Mouse (Mus musculus): ENCODE results near the gene Ubl4b. TPM values are rescaled to one million over a fixed set of nuclear protein-coding genes. Genes with fewer than 3 reads are reported as not detected.
A peak's percentile ranks its signal among the peaks of the same experiment; 100 is the strongest.

Ubl4b gene
- polyA plus RNA-seq, 1 experiment from 2014 or later, result not detected

DNA sequence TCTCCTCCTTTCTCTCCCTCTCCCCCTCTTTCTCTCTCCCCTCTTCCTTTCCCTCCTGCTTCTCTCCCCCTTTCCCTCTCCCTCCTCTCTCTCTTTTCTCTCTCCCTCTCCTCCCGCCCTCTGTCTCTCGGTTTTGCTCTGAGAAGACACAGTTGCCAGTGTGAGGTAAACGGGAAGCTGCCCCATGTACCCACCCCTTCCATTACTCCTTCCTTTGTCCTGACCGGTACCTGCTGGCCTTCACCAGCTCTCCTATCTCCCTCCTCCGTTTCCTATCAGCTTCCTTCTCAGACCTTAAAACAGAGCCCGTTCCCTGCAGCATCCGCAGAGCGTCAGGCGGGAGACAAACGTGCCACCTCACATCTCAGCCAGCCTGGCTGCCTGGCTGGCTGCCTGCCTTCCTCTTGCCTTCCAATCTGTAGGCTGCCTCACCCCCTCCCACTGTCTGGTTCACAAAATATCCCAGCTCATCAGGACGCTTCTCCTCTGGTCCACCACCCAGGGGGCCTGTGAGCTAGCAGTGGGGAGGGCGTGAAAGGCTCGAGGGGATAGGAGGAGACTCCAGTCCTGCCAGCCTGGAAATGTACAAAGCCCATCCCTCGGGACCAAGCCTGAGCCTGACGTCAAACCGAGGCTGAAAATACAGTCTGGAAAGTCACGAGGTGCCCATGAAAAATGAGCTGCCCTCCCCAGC is 17.9 kb downstream of the Ubl4b start:
- Histone ChIP-seq H3K4me1 (peaks cover 10% of the 10 kb centered on the region), H3K4me2 (peak overlapping the region; percentile 45), H3K27me3 (peaks cover 92% of the 10 kb centered on the region), H3K4me3 (replicated peaks) (peak overlapping the region; percentile 13), H3K36me3 (no peaks in the 10 kb centered on the region), H3K9me3 (replicated peaks) (no peaks in the 10 kb centered on the region; the same call in 1 of the 2 replicates), H3K27ac (no peak overlapping the region), H3K9ac (no peak overlapping the region)
- 4% methylated on average over 17 of the region's 17 CpGs for WGBS
- ATAC-seq (replicated peaks; ENCODE audit: low FRiP score), result no peak

DNA sequence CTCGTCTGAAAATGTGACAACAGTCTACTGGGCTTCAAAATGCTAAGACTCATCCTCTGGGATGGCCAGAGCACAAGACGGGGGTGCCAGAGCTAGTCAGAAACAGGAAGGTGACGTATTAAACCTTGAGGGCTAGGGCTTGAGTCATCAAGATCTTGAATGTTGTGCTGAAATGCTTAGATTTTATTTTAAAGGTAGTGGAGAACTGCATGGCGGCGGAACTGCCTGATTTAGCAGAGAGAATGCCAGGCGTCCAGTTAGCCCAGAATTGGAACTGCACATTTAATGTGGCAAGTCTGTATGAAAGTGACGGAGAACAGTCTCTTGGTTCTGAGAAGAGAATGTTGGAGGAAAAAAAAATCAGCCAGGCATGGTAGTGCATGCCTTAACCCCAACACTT is 19.9 kb downstream of the Ubl4b start:
- Histone ChIP-seq H3K4me1 (peaks cover 10% of the 10 kb centered on the region), H3K9ac (no peak overlapping the region), H3K27me3 (peaks cover 90% of the 10 kb centered on the region), H3K4me2 (no peak overlapping the region), H3K36me3 (no peaks in the 10 kb centered on the region), H3K4me3 (replicated peaks) (no peak overlapping the region), H3K27ac (no peak overlapping the region), H3K9me3 (replicated peaks) (no peaks in the 10 kb centered on the region; the same call in 1 of the 2 replicates)
- 85% methylated on average over 7 of the region's 7 CpGs for WGBS
- no peak for ATAC-seq (replicated peaks; ENCODE audit: low FRiP score)

DNA sequence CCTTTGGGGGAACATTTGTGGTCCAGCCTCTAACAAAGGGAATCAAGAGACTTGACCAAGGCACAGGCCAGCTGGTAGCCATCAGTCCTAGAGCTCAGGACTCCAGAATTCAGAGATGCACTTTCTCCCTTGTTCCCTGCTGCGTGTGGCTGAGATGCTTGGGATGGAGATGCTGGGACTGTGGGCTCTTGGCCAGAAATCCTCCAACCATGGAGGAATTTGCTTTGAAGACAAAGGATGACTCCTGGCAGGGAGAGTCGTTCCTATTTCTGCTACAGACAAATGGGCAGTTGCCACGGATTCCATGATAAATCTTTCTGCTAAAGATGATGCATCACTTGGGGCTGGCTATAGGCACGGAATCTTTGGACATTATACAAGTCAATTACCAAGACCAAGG is 21.3 kb downstream of the Ubl4b start:
- Histone ChIP-seq H3K4me2 (no peak overlapping the region), H3K36me3 (no peaks in the 10 kb centered on the region), H3K27me3 (peaks cover 87% of the 10 kb centered on the region), H3K4me3 (replicated peaks) (no peak overlapping the region), H3K9ac (no peak overlapping the region), H3K9me3 (replicated peaks) (no peaks in the 10 kb centered on the region; the same call in 1 of the 2 replicates), H3K4me1 (peaks cover 10% of the 10 kb centered on the region), H3K27ac (no peak overlapping the region)
- 56% methylated on average over 4 of the region's 4 CpGs for WGBS
- ATAC-seq (replicated peaks; ENCODE audit: low FRiP score), result no peak

DNA sequence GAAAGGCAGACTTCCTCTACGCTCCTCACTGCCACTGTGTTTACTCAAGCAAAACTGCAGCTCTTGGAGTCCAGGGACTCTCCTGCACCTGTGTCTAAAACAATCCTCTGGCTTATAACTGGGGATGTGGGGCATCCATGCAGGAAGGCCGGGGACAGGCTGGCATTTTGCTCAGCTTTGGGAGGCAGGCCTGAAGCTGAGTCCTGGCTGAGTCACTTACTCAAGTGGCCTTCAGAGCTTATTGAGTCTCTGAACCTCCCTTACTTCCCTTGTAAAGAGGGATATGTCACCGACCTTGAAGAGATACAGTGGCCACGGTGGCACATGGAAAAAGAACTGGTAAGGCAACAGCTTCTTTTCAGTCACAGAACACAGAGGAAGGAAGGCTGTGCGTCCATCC is 24.3 kb downstream of the Ubl4b start:
- H3K9ac ChIP-seq, result no peak overlapping the region
- H3K9me3 ChIP-seq (replicated peaks), result no peaks in the 10 kb centered on the region
- ATAC-seq (replicated peaks; ENCODE audit: low FRiP score), result no peak
- no peaks in the 10 kb centered on the region for H3K4me1 ChIP-seq
- no peak overlapping the region for H3K27ac ChIP-seq
- no peaks in the 10 kb centered on the region for H3K36me3 ChIP-seq
- no peak overlapping the region for H3K4me3 ChIP-seq (replicated peaks)
- H3K27me3 ChIP-seq, result peaks cover 78% of the 10 kb centered on the region
- WGBS, result 72% methylated on average over 5 of the region's 5 CpGs
- H3K4me2 ChIP-seq, result no peak overlapping the region

DNA sequence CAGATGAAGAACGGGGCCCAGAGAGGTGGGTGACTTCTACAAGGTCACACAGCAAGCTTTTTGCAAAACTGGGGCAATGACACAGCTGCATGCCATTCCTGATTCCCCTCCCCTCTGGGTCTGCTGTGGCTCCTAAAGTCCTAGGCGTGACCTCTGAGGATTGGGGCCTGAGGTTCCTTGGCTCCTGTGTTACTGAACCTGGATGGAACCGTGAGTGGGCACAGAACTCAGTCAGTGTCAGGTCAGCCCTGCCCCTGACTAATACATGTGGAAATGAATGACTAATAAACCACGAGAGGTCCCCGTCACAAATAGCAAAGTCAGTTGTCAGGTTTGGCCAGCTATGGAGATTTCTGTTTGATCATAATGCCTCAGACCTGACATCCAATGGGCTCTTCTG is 25.7 kb downstream of the Ubl4b start:
- H3K4me1 ChIP-seq, result no peaks in the 10 kb centered on the region

DNA sequence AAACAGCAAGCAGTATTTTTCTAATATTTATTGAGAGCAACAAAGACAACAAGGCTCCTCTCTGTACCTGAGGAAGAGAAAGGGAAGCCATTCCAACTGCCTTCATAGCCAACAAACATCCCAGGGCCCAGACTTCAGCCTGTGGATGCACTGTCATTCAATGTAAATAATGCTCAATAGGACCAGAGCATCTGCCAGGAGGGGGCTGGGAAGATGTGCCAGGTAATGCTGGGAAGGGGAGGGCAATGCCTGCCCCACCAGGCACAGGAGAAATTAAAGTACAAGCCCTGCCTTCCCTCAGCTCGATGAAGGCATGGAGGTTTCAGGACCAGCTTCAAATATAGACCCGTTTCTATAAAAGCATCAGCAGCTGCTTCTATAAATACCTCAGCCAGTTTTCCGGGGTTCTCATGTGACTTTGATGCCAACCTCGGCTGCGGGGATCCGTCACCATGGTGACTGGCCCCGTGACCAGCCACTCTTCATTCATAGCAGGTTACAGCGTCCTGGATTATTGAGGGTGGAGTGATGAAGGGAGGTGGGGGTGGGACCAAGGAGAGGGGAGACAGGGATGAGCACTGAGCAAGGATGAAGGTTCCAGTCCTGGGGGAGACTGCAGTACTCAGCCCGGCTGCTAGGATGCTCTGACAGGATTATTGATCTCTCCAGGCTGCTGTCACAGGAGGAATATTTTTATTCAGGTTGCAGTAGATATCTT is 26.3 kb downstream of the Ubl4b start:
- Histone ChIP-seq H3K9me3 (replicated peaks) (no peaks in the 10 kb centered on the region), H3K27ac (no peak overlapping the region), H3K4me3 (replicated peaks) (no peak overlapping the region), H3K4me1 (no peaks in the 10 kb centered on the region), H3K36me3 (no peaks in the 10 kb centered on the region), H3K9ac (no peak overlapping the region), H3K27me3 (peaks cover 75% of the 10 kb centered on the region), H3K4me2 (no peak overlapping the region)
- 34% methylated on average over 9 of the region's 9 CpGs for WGBS
- no peak for ATAC-seq (replicated peaks; ENCODE audit: low FRiP score)

More for the DNA sequence above, 25.7 kb downstream of the Ubl4b start:
- no peak overlapping the region for H3K4me3 ChIP-seq (replicated peaks)
- no peak overlapping the region for H3K4me2 ChIP-seq
- ATAC-seq (replicated peaks; ENCODE audit: low FRiP score), result no peak
- H3K9me3 ChIP-seq (replicated peaks), result no peaks in the 10 kb centered on the region
- no peaks in the 10 kb centered on the region for H3K36me3 ChIP-seq
- H3K27me3 ChIP-seq, result peaks cover 78% of the 10 kb centered on the region
- 79% methylated on average over 5 of the region's 5 CpGs for WGBS
- H3K9ac ChIP-seq, result no peak overlapping the region
- no peak overlapping the region for H3K27ac ChIP-seq

DNA sequence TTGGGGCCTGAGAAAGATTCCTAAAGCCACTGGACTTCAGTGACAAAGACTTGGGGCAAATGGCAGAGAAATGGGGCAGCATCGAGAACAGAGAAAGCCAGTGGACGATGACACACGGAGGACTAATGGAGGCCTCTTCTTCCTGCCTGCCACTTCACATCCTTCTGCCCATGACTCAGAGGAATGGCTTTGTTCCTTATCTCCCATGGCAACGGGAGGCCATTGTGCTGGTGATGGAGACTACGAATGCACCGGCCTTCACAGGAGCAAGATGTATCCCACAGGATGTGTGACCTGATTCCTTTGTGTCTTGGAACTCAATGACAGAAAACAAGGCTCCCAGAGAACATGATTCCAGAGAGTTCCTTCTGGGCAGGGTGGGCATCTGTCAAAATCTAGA is 30.3 kb downstream of the Ubl4b start:
- Histone ChIP-seq H3K4me2 (no peak overlapping the region), H3K27me3 (peaks cover 84% of the 10 kb centered on the region), H3K27ac (no peak overlapping the region), H3K9me3 (replicated peaks) (no peaks in the 10 kb centered on the region), H3K9ac (no peak overlapping the region), H3K4me3 (replicated peaks) (no peak overlapping the region), H3K4me1 (no peaks in the 10 kb centered on the region), H3K36me3 (no peaks in the 10 kb centered on the region)
- ATAC-seq (replicated peaks; ENCODE audit: low FRiP score), result no peak
- 75% methylated on average over 6 of the region's 6 CpGs for WGBS

DNA sequence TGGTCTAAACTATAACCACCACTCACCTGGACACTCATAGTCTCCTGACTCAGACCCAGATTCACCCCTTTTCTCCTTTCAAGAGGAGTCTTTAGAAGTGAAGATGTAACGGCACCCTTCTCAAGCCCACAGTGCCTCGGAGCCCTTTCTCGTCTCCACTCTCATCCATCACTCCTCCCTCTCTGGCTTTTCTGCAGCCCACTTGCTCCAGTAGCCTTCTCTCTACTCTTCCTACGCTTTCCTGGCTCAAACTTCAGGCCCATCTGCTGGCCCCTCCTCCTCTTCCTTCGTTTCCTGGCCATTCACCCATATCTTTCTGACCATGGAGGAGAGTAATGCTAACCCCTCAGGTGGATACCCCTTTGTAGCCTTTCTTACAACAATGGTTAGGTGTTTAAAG is 33.9 kb downstream of the Ubl4b start:
- H3K9me3 ChIP-seq (replicated peaks), result no peaks in the 10 kb centered on the region
- H3K4me1 ChIP-seq, result peaks cover 19% of the 10 kb centered on the region
- H3K27me3 ChIP-seq, result peaks cover 90% of the 10 kb centered on the region
- H3K4me2 ChIP-seq, result no peak overlapping the region
- no peak overlapping the region for H3K4me3 ChIP-seq (replicated peaks)
- H3K36me3 ChIP-seq, result no peaks in the 10 kb centered on the region
- 71% methylated on average over 5 of the region's 5 CpGs for WGBS
- ATAC-seq (replicated peaks; ENCODE audit: low FRiP score), result no peak
- H3K27ac ChIP-seq, result no peak overlapping the region
- no peak overlapping the region for H3K9ac ChIP-seq

DNA sequence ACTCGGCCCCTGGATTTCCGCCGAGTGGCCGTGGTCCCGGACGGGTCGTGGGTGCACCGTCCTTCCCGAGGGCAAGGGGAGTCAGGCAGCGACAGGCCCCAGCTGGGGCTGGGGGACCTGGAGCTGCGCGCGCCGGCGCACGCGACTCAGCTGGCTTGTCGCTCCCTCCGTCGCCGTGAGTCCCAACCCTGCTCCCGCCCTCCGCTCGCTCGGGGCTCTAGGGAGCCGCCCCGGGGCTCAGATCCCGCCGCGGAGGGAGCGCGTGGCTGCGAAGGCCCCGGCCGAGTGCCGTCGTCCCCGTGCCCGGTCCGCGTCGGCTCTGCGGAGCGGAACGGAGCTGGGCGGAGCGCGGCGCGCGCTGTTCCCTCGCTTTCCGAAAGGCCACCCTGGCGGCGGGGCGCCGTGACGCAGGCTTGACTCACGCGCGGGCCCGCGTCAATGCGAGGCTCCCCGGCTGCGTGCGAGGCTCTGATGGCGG is 37.2 kb downstream of the Ubl4b start, which contains the start of gene Slc6a17:
Gene Slc6a17, minus strand, starts transcription at position 388 of the 478 bp plus-strand sequence.
- Histone ChIP-seq H3K9me3 (replicated peaks) (no peaks in the 10 kb centered on the region), H3K4me1 (peaks cover 19% of the 10 kb centered on the region), H3K4me3 (replicated peaks) (peak within 1 kb of the TSS; percentile 62), H3K9ac (peak within 1 kb of the TSS; percentile 57), H3K36me3 (no peaks in the 10 kb centered on the region), H3K27ac (peak within 1 kb of the TSS; percentile 51; the same call in 1 of the 2 replicates), H3K4me2 (peak within 1 kb of the TSS; percentile 99), H3K27me3 (peaks cover 94% of the 10 kb centered on the region)
- ATAC-seq (replicated peaks; ENCODE audit: low FRiP score), result peak; percentile 81
- WGBS, result under 1% methylated on average over 68 of the region's 68 CpGs

DNA sequence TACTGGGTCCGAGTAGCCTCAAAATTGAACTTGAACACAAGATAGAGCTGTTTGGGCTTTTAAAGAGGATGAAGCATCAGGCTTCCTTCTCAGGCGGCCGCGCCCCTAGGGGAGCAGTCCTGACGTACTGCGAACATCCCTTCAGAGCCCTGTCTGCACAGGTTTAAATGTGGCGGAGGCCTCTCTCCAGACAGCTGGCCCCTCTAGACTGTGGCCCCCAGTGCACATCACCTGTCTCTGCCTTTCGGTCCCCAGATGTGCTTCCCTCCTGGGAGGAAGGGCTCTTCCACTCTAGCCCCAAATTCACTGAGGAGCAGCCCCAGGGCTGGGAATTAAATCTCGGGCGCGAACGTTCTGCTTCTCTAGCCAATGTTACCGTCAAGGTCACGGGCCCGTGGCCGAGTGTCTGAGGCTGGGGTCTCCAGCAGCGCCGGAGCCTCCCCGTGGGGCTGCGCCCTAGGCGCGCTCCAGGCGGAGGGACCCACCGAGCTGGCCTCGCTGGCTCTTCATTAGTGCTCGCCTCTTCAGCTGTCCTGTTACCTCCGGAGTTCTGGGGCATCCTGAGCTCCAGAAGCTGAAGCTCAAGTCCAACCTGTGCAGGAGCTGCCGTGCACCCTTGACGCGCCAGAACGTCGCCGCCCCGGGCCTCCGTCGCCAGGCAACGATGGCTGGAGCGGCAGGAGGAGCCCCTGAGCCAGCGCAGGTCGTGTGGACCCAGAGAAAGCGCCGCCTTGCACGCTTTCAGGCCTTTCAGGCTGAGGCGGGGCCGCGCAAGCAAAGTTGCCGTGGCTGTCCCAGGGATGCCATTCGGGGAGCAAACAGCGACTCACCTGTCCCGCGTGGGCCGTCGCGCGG is 37.9 kb downstream of the Ubl4b start:
- Histone ChIP-seq H3K4me1 (peaks cover 19% of the 10 kb centered on the region), H3K9ac (peak overlapping the region; percentile 57), H3K36me3 (no peaks in the 10 kb centered on the region), H3K9me3 (replicated peaks) (no peaks in the 10 kb centered on the region), H3K4me2 (peak overlapping the region; percentile 99), H3K27ac (peak overlapping the region; percentile 51; the same call in 1 of the 2 replicates), H3K27me3 (peaks cover 89% of the 10 kb centered on the region), H3K4me3 (replicated peaks) (peak overlapping the region; percentile 62)
- 4% methylated on average over 55 of the region's 55 CpGs for WGBS
- ATAC-seq (replicated peaks; ENCODE audit: low FRiP score), result peak; percentile 88

DNA sequence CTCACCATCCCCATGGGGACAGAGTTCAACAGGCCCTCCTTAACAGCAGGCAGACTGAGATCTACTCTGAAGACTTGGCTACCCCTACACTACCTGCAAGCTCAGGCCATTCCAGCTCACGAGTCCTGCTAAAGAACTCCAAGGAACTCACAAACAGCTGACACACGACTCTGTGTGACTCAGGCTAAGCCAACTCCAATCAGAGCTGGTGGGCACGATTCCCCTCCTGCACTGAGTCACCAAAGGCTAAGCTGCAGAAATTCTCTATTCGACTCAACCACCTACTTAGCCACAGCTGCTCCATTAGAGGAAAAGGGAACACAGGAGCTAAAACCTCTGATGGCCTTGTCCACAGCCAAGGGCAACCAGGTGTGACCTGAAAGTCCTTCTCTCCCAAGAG is 38.9 kb downstream of the Ubl4b start:
- Histone ChIP-seq H3K9me3 (replicated peaks) (no peaks in the 10 kb centered on the region), H3K4me2 (no peak overlapping the region), H3K27ac (no peak overlapping the region), H3K4me1 (peaks cover 19% of the 10 kb centered on the region), H3K9ac (no peak overlapping the region), H3K27me3 (peaks cover 81% of the 10 kb centered on the region), H3K36me3 (no peaks in the 10 kb centered on the region), H3K4me3 (replicated peaks) (no peak overlapping the region)
- no peak for ATAC-seq (replicated peaks; ENCODE audit: low FRiP score)
- WGBS, result 82% methylated on average over 4 of the region's 4 CpGs
